Mouse (Mus musculus) kidney, postnatal 14 days (tissue): Measurements from ENCODE around the gene Clic5.

Experiments
- DNase-seq: peaks from one replicate; pipeline ENCODE4 v3.0.0; 2022; ENCODE audit warnings: mixed read lengths

The Clic5 gene

GRCm38 (mm10) chr17:44271426-44271825 is 83.0 kb downstream of the Clic5 start:
- no peak for DNase-seq

GRCm38 (mm10) chr17:44274804-44275203 is 86.4 kb downstream of the Clic5 start:
- DNase-seq = no peak

GRCm38 (mm10) chr17:44288320-44288719 is 99.9 kb downstream of the Clic5 start:
- DNase-seq = no peak

- no peak for DNase-seq
These were observed 108.8 kb downstream of the Clic5 start for GRCm38 (mm10) chr17:44297221-44297620.

- DNase-seq = no peak
These were observed 111.9 kb downstream of the Clic5 start for GRCm38 (mm10) chr17:44300236-44300635.

GRCm38 (mm10) chr17:44300723-44301122 is 112.3 kb downstream of the Clic5 start:
- DNase-seq = peak; percentile 14

- DNase-seq = no peak
These were observed 112.9 kb downstream of the Clic5 start for GRCm38 (mm10) chr17:44301224-44301811.

- no peak for DNase-seq
These were observed 115.7 kb downstream of the Clic5 start for GRCm38 (mm10) chr17:44304076-44304475.

GRCm38 (mm10) chr17:44309914-44310622 is 121.7 kb downstream of the Clic5 start:
- no peak for DNase-seq

- DNase-seq = no peak
These were observed 136.9 kb downstream of the Clic5 start for GRCm38 (mm10) chr17:44325314-44325713.

- no peak for DNase-seq
These were observed 139.1 kb downstream of the Clic5 start for GRCm38 (mm10) chr17:44327279-44328146.

GRCm38 (mm10) chr17:44328147-44328482 is 139.7 kb downstream of the Clic5 start:
- no peak for DNase-seq
